Mouse (Mus musculus) urinary bladder, postnatal 10 days (tissue): ENCODE measurements at regions not wholly inside any gene's neighbourhood (a gene's known extent, or its start where the extent isn't known, plus 50 kb on each side); places are given as distances from the start of the nearest gene placed in this dataset.
A peak's percentile ranks its signal among the peaks of the same experiment; 100 is the strongest.

ENCODE experiments used
- DNase-seq: peaks from one replicate; pipeline ENCODE4 v3.0.0; 2022; ENCODE audit warnings: low spot score

- DNase-seq = peak; percentile 10
Observed at GRCm38 (mm10) chrX:6261469-6261868, 59.1 kb downstream of the Bmp15 start.

GRCm38 (mm10) chrX:6258523-6258922 lies 62.0 kb downstream of the Bmp15 start:
- no peak for DNase-seq

- no peak for DNase-seq
Observed at GRCm38 (mm10) chrX:6254058-6254457, 66.5 kb downstream of the Bmp15 start.

- no peak for DNase-seq
Observed at GRCm38 (mm10) chrX:6252873-6253272, 67.6 kb downstream of the Bmp15 start.
